Mouse (Mus musculus) myocyte (in vitro differentiated cells): ENCODE results near the gene Khdrbs2.

Experiments used
- E2F4 ChIP-seq: IDR thresholded peaks from one replicate; pipeline ENCODE4 v1.6.1; 2011; ENCODE audit warnings: mild to moderate bottlenecking, control low read depth, moderate library complexity; ENCODE audit not compliant: insufficient read depth
- MYOG ChIP-seq, 3 experiments: IDR thresholded peaks; one replicate each; pipeline ENCODE4 v1.6.1; 2011; ENCODE audit warnings: control low read depth in 2 of 3, low read depth in 2 of 3, mild to moderate bottlenecking in 2 of 3; ENCODE audit not compliant: insufficient read length in 2 of 3, control insufficient read depth in 1 of 3, insufficient read depth in 1 of 3
- POLR2A ChIP-seq: IDR thresholded peaks from one replicate; pipeline ENCODE4 v1.6.1; 2011; ENCODE audit warnings: low read depth, mild to moderate bottlenecking, control low read depth, moderate library complexity; ENCODE audit not compliant: insufficient read length
- POLR2AphosphoS2 ChIP-seq: IDR thresholded peaks from one replicate; pipeline ENCODE4 v1.6.1; 2011; ENCODE audit warnings: low read depth, control low read depth; ENCODE audit not compliant: insufficient read length

GRCm38 (mm10) chr1:32553925-32554324 lies 381.4 kb downstream of the Khdrbs2 start:
- no peak for TF ChIP-seq POLR2A
- TF ChIP-seq E2F4: no peak
- TF ChIP-seq POLR2AphosphoS2: no peak
- TF ChIP-seq MYOG (IDR thresholded peaks at IDR 0.05; ENCODE audit: control insufficient read depth in 1 of 3, insufficient read depth in 1 of 3, insufficient read length in 2 of 3, low read depth in 2 of 3): no peak
